Mouse (Mus musculus) gastrocnemius, postnatal 10 days (tissue): ENCODE data around the gene Gpr135. TPM values are rescaled to one million over a fixed set of nuclear protein-coding genes. Genes with fewer than 3 reads are reported as not detected.

Experiments
- DNase-seq: peaks from one replicate; pipeline ENCODE4 v3.0.0; 2021; ENCODE audit warnings: mixed read lengths
- long read RNA-seq, 2 experiments: library from polyadenylated mRNA; stranded (forward); transcript quantifications; one replicate each; pipeline ENCODE4 v2.0.0; 2021
- total RNA-seq, 2 experiments: library from RNA; stranded (reverse); gene quantifications; 2 replicates each; pipeline ENCODE4 v1.2.3; 2021

Gpr135 gene
- total RNA-seq: under 1 TPM; 0.47 to 0.90 TPM
- long read RNA-seq, experiment 1: 0 reads
- long read RNA-seq, experiment 2: 0 reads

- DNase-seq: peak; percentile 88
Observed at GRCm38 (mm10) chr12:72070327-72071269, at the start of gene Gpr135. Gpr135 (minus strand) TSS chr12:72071125.

GRCm38 (mm10) chr12:72115686-72116345 lies 44.9 kb upstream of the Gpr135 start:
- no peak for DNase-seq

DNA sequence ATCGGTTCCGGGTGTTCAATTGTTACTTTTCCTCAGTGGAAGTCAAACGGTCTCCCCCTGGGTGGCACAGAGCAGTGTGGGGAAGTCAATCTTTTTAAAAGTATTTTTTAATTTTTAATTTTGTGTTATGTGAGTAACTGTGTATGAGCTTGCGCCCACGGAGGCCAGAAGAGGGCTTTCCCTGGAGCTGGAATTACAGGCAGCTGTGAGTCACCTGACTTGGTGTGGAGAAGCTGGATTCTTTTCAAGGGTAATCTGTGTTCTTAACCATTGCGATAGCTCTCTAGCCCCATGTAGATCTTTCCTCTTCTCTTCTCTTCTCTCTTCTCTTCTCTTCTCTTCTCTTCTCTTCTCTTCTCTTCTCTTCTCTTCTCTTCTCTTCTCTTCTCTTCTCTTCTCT lies 44.2 kb upstream of the Gpr135 start:
- no peak for DNase-seq

GRCm38 (mm10) chr12:72104525-72105281 lies 33.8 kb upstream of the Gpr135 start:
- peak; percentile 67 for DNase-seq

GRCm38 (mm10) chr12:72104027-72104426 lies 33.1 kb upstream of the Gpr135 start:
- DNase-seq: no peak

- DNase-seq: no peak
Observed at GRCm38 (mm10) chr12:72102776-72103175, 31.9 kb upstream of the Gpr135 start.

DNA sequence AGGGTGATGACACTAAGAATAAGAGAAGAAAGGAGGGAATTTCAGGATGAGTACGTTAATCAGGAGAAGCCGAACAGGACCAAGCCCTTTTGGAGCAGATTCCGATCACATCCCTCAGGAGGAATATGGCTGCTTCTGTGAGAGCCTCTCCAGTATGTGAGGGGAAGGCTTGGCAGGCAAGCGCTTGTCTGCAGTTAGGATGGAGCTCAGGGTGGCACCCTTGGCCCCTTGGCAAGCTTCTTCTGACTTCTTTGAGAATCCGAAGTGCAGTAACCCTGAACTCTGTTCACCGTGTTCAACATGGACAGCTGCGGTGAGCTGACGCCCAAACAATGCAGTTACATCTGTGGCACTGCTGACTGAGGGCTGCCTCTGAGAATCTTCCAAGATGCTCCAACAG lies 26.0 kb upstream of the Gpr135 start:
- DNase-seq: no peak

GRCm38 (mm10) chr12:72089802-72090201 lies 18.9 kb upstream of the Gpr135 start:
- DNase-seq: no peak

- DNase-seq: no peak
Observed at GRCm38 (mm10) chr12:72086166-72086825, 15.4 kb upstream of the Gpr135 start.

DNA sequence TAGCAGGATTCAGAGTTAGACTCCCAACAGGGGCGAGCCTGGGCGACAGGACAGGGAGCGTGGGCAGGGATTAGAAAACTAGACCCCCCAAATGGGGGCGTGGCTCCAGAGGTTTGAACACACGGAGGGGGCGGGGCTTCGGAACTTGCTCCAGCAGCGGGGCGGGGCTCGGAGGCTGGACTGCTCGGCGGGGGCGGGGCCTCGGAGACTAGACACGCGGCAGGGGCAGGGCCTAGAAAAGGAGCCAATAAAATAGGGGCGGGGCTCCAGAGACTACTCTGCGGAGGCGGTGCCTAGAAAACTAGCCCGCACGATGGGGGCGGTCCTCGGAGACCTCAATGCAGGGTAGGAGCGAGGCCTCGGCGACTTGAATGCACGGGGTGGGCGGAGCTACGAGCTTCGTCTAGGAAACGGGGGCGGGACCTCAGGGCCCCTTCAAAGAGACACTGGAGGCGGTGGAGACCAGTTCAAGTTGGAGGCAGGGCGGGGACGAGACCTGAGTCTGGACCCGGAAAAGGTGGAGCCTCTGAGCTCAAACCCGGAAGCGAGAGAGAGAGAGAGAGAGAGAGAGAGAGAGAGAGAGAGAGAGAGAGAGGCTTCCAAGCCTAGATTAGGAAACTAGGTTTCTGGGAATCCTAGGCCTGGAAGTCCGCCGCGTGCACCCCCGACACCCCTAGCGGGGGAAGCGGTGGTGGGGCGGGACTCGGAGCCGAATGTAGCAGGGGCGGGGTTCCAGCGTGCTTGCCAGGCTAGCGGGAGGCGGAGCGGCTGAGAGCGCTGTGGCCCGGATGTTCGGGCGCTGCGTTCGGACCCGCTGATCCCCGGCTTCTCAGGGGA lies 14.6 kb upstream of the Gpr135 start, which contains the start of the genes L3hypdh and Jkamp:
TSS of gene L3hypdh (minus strand) at position 111 of the 837 bp plus-strand sequence.
TSS of gene Jkamp (plus strand) at position 261 of the 837 bp plus-strand sequence.
- peak; percentile 100 for DNase-seq

- no peak for DNase-seq
Observed at GRCm38 (mm10) chr12:72085024-72085328, 14.1 kb upstream of the Gpr135 start.

DNA sequence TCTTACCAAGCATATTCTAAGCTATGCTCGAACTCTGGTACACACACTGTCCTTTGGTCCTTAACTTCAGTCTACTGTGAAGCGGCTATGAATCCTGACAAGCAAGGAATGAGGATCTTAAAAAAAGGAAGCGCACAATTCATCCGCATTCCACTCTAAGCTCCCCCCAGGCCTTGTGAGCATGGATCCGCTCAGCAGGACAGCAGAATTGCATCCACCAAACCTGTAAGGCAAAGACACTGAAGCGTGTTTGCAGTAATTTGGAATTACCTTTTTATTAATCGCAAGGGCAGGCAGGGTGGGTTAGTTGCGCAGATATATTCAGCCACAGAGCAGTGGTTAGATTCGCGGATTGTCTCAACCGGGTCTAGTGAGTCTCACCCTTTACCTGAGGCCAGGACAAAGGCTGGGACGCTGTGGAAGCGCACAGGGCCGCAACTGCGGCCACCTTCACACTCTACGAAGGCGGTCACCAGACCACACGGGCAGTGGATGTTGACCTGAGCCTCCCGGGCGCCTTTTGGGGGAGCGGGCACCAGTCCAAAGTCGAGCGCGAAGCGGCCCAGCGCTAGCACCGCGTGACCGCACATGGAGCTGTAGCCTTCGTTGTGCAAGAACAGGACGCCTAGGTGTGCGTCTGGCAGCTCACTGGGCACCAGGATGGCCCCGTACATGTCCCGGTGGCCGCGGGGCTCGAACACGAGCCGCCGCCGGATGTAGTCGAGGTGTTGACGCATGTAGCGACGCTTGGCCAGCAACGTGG lies 13.5 kb upstream of the Gpr135 start:
- DNase-seq: peak; percentile 69

- no peak for DNase-seq
Observed at GRCm38 (mm10) chr12:72083265-72083664, 12.3 kb upstream of the Gpr135 start.

DNA sequence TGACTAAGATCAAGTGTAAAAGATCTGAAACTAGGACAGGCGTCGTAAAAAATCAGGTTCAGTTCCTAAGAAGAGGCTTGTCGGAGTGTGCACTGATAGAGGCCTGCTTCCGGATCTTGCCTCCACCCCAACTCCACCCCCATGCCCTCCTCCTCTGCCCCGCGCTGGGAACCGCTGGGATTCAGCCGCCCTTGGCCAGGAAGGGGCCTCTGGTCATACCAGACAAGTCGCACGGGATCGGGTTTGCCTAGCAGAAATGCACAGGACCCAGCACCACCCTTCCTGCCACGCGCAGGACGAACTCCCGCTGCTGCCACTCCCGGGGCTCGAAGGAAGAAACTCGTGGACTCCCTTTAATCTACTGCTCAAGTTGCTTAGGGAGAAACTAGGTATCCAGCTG lies 11.4 kb upstream of the Gpr135 start:
- DNase-seq: peak; percentile 15

DNA sequence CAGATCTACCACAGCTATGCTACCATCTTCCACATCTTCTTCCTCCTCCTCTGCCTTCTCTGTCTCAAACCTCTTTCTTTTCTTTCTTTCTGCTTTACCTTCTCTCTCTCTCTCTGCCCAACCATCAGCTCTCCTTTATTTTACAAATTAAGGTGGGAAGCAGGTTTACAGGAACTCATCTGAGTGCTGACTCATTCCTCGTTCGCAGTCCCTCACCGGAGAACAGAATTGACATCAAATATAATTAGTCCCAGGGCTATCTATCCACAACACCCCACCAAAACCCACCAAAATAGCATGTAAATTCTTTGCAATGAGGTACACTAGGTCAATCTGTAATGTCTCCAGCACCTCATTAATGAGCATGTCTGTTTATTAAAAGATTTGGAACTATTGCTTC lies 11.0 kb upstream of the Gpr135 start:
- no peak for DNase-seq

GRCm38 (mm10) chr12:72078248-72078647 lies 7.3 kb upstream of the Gpr135 start:
- no peak for DNase-seq

- no peak for DNase-seq
Observed at GRCm38 (mm10) chr12:72069626-72070326, 1.1 kb downstream of the Gpr135 start.

DNA sequence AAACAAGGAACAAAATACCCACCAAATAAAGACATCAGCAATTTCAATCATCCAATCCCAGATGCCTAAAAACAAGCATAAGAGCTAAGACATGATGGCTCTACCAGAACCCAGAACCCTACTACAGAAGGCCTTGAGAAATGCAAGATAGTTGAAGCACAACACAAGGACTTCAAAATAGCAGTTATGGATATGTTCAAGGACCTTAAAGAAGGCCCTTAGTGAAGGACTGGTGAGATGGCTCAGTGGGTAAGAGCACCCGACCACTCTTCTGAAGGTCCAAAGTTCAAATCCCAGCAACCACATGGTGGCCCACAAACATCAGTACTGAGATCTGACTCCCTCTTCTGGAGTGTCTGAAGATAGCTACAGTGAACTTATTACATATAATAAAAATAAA lies 13.1 kb downstream of the Gpr135 start:
- DNase-seq: no peak

- DNase-seq: no peak
Observed at GRCm38 (mm10) chr12:72053851-72054250, 17.1 kb downstream of the Gpr135 start.

DNA sequence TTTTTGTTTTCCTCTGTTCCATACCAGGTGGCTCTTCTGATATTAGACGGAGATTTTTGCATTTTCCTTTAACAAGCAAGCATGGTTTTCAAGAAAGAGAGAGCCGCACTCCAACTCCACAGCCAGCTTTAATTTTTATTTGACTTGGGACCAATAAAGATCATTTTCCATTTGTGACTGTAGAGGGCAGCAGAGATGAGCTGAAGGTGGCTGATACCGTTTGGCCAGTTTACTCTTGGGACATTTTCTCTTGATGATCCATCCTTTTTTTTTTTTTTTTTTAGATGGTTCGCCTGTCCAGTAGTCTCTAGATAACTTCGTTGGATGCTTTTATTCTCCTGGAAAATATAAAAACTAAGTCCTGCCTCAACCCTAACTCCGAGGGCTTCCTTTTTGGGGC lies 17.6 kb downstream of the Gpr135 start:
- no peak for DNase-seq
